Mouse (Mus musculus): Measurements from ENCODE around the gene Casd1. TPM values are rescaled to one million over a fixed set of nuclear protein-coding genes. Genes with fewer than 3 reads are reported as not detected.

Casd1 gene
- 10 to 100 TPM; 50.7 to 53.1 TPM for total RNA-seq (2021)

GRCm38 (mm10) chr6:4600658-4601296 is at the start of gene Casd1:
Gene Casd1, plus strand, starts transcription at chr6:4600839.
- DNase-seq (ENCODE audit: low spot score in 2 of 2): peak; percentile 51 to 68
- intact Hi-C loops (cut with DNase I): loop anchor here (2.0 to 5.0 kb wide), 2 partner anchors 146 to 302 kb away; partner anchors contain the start of genes Peg10, Ppp1r9a and Sgce

GRCm38 (mm10) chr6:4555366-4555765 is 45.3 kb upstream of the Casd1 start:
- DNase-seq (ENCODE audit: low spot score in 2 of 2): no peak
- intact Hi-C loops (cut with DNase I): loop anchor here (5.0 to 10.0 kb wide), 2 partner anchors 557 to 1029 kb away; no protein-coding TSS in a partner anchor

GRCm38 (mm10) chr6:4557086-4557485 is 43.6 kb upstream of the Casd1 start:
- no peak for DNase-seq (ENCODE audit: low spot score in 2 of 2)
- intact Hi-C loops (cut with DNase I): loop anchor here (5.0 to 10.0 kb wide), 2 partner anchors 555 to 1028 kb away; no protein-coding TSS in a partner anchor

- intact Hi-C loops (cut with DNase I): loop anchor here (2.0 to 10.0 kb wide), 3 partner anchors 47 to 1027 kb away; no protein-coding TSS in a partner anchor
- peak; percentile 47 to 78 for DNase-seq (ENCODE audit: low spot score in 2 of 2)
Measured at GRCm38 (mm10) chr6:4557678-4558077, 43.0 kb upstream of the Casd1 start.

- intact Hi-C loops (cut with DNase I): no loop called here
- no peak for DNase-seq (ENCODE audit: low spot score in 2 of 2)
Measured at GRCm38 (mm10) chr6:4561156-4561555, 39.5 kb upstream of the Casd1 start.

GRCm38 (mm10) chr6:4561621-4562020 is 39.0 kb upstream of the Casd1 start:
- intact Hi-C loops (cut with DNase I): no loop called here
- no peak for DNase-seq (ENCODE audit: low spot score in 2 of 2)

GRCm38 (mm10) chr6:4562401-4562800 is 38.2 kb upstream of the Casd1 start:
- intact Hi-C loops (cut with DNase I): no loop called here

GRCm38 (mm10) chr6:4563477-4563876 is 37.2 kb upstream of the Casd1 start:
- no peak for DNase-seq (ENCODE audit: low spot score in 2 of 2)
- intact Hi-C loops (cut with DNase I): no loop called here

More at GRCm38 (mm10) chr6:4562401-4562800, 38.2 kb upstream of the Casd1 start:
- DNase-seq (ENCODE audit: low spot score in 2 of 2): peak in 1 of 2 experiments; percentile 9

- intact Hi-C loops (cut with DNase I): no loop called here
- DNase-seq (ENCODE audit: low spot score in 2 of 2): no peak
Measured at GRCm38 (mm10) chr6:4570412-4570811, 30.2 kb upstream of the Casd1 start.

GRCm38 (mm10) chr6:4577756-4578155 is 22.9 kb upstream of the Casd1 start:
- intact Hi-C loops (cut with DNase I): no loop called here
- DNase-seq (ENCODE audit: low spot score in 2 of 2): peak in 1 of 2 experiments; percentile 51

- peak in 1 of 2 experiments; percentile 16 for DNase-seq (ENCODE audit: low spot score in 2 of 2)
- intact Hi-C loops (cut with DNase I): no loop called here
Measured at GRCm38 (mm10) chr6:4578343-4578742, 22.3 kb upstream of the Casd1 start.

- intact Hi-C loops (cut with DNase I): no loop called here
- no peak for DNase-seq (ENCODE audit: low spot score in 2 of 2)
Measured at GRCm38 (mm10) chr6:4579620-4580019, 21.0 kb upstream of the Casd1 start.

- intact Hi-C loops (cut with DNase I): no loop called here
Measured at GRCm38 (mm10) chr6:4583485-4583884, 17.2 kb upstream of the Casd1 start.

GRCm38 (mm10) chr6:4587946-4588345 is 12.7 kb upstream of the Casd1 start:
- DNase-seq (ENCODE audit: low spot score in 2 of 2): no peak
- intact Hi-C loops (cut with DNase I): no loop called here

More at GRCm38 (mm10) chr6:4583485-4583884, 17.2 kb upstream of the Casd1 start:
- no peak for DNase-seq (ENCODE audit: low spot score in 2 of 2)

GRCm38 (mm10) chr6:4588722-4589121 is 11.9 kb upstream of the Casd1 start:
- intact Hi-C loops (cut with DNase I): no loop called here
- no peak for DNase-seq (ENCODE audit: low spot score in 2 of 2)

- intact Hi-C loops (cut with DNase I): no loop called here
- DNase-seq (ENCODE audit: low spot score in 2 of 2): no peak
Measured at GRCm38 (mm10) chr6:4590089-4590488, 10.6 kb upstream of the Casd1 start.

- DNase-seq (ENCODE audit: low spot score in 2 of 2): no peak
- intact Hi-C loops (cut with DNase I): no loop called here
Measured at GRCm38 (mm10) chr6:4597711-4598110, 2.9 kb upstream of the Casd1 start.

GRCm38 (mm10) chr6:4600085-4600657 is 468 bp upstream of the Casd1 start:
- intact Hi-C loops (cut with DNase I): loop anchor here (2.0 to 5.0 kb wide), 2 partner anchors 147 to 302 kb away; partner anchors contain the start of genes Peg10, Ppp1r9a and Sgce
- no peak for DNase-seq (ENCODE audit: low spot score in 2 of 2)

GRCm38 (mm10) chr6:4601297-4601931 is 775 bp downstream of the Casd1 start:
- DNase-seq (ENCODE audit: low spot score in 2 of 2): peak in 1 of 2 experiments; percentile 15
- intact Hi-C loops (cut with DNase I): loop anchor here (2.0 to 5.0 kb wide), 2 partner anchors 145 to 301 kb away; partner anchors contain the start of genes Peg10, Ppp1r9a and Sgce

- intact Hi-C loops (cut with DNase I): loop anchor here (5.0 kb wide), 1 partner anchor 300 kb away; the partner anchor contains the start of gene Ppp1r9a
- no peak for DNase-seq (ENCODE audit: low spot score in 2 of 2)
Measured at GRCm38 (mm10) chr6:4602012-4602411, 1.4 kb downstream of the Casd1 start.
